ENCODE assay signal across 14 mouse cellular contexts in the genomic region with DNA sequence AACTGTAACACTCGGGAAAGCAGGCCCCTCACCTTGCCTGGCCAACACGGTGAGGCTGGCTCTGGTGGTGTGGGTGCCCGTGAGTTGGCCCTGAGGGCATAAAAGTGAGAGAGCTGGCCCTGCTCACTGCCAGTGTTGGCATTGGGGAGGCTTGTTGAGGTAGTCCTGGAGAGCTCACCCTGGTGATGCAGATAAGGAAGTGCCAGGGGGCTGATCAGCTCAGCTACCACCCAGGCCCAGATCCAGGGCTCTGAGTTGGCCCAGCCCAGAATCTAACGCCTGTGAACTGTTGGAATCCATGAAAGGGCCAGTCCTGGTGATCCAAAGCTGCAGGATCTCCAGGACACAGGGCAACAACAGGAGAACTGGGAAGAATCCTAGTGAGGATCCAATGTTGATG. TPM values are rescaled to one million over a fixed set of nuclear protein-coding genes. Genes with fewer than 3 reads are reported as not detected.
"Had no signal": no experiment of that assay in that cellular context is flagged by ENCODE, and none has a peak within 500 bp of the region (broad histone marks: within the 10 kb centered on the region; RNA-seq: fewer than 3 reads in every experiment).

No protein-coding gene starts in this region.

- ATAC-seq: lung, postnatal 0 days; midbrain, embryonic 13.5 days had no signal

- DNase-seq: kidney, postnatal 10 days; kidney, postnatal 4 days; lung, adult 2 months; lung, postnatal 36 days; retina, postnatal 1 day; right cerebral cortex, postnatal 4 days; thymus, postnatal 36 days had no signal

- H3K4me1 ChIP-seq: limb, embryonic 10.5 days; liver, embryonic 15.5 days; midbrain, embryonic 13.5 days; neural tube, embryonic 12.5 days had no signal

- H3K27me3 ChIP-seq: liver, embryonic 15.5 days; midbrain, embryonic 13.5 days; neural tube, embryonic 12.5 days had no signal

- H3K4me2 ChIP-seq: liver, embryonic 11.5 days; liver, embryonic 15.5 days; midbrain, embryonic 13.5 days; neural tube, embryonic 12.5 days had no signal

- H3K27ac ChIP-seq: left cerebral cortex, adult 2 months; limb, embryonic 10.5 days; liver, embryonic 15.5 days; midbrain, embryonic 13.5 days; neural tube, embryonic 12.5 days had no signal

- H3K36me3 ChIP-seq: limb, embryonic 10.5 days; liver, embryonic 15.5 days; midbrain, embryonic 13.5 days; neural tube, embryonic 12.5 days had no signal

- H3K9me3 ChIP-seq: limb, embryonic 10.5 days; liver, embryonic 15.5 days; midbrain, embryonic 13.5 days; neural tube, embryonic 12.5 days had no signal

- H3K9ac ChIP-seq: liver, embryonic 15.5 days; midbrain, embryonic 13.5 days; neural tube, embryonic 12.5 days had no signal

- H3K4me3 ChIP-seq: left cerebral cortex, adult 2 months; limb, embryonic 10.5 days; liver, embryonic 15.5 days; midbrain, embryonic 13.5 days; neural tube, embryonic 12.5 days had no signal

RNA-seq across cellular contexts. Expression of a gene that starts 40.3 kb away (rescaled TPM):
- polyA plus RNA-seq: neural tube, embryonic 12.5 days had no signal
